Mouse (Mus musculus) limb, embryonic 10.5 days (tissue): ENCODE data around the gene Exoc3l2. TPM values are rescaled to one million over a fixed set of nuclear protein-coding genes. Genes with fewer than 3 reads are reported as not detected.
A peak's percentile ranks its signal among the peaks of the same experiment; 100 is the strongest.

Experiments
- DNase-seq: peaks from one replicate; pipeline ENCODE4 v3.0.0-alpha.2; 2017; ENCODE audit warnings: low spot score
- H3K27ac ChIP-seq: fragments of 300-500 bp; sonication (generic); 2 replicates; pipeline ENCODE4 v1.5.1; 2016; ENCODE audit warnings: mild to moderate bottlenecking
- H3K27me3 ChIP-seq: fragments of 300-500 bp; sonication (generic); 2 replicates; pipeline ENCODE4 v1.6.1; 2016; ENCODE audit warnings: low read depth, mild to moderate bottlenecking; ENCODE audit not compliant: poor library complexity, severe bottlenecking
- H3K36me3 ChIP-seq: fragments of 300-500 bp; sonication (generic); 2 replicates; pipeline ENCODE4 v1.6.1; 2016; ENCODE audit warnings: mild to moderate bottlenecking, moderate library complexity
- H3K4me1 ChIP-seq: fragments of 300-500 bp; sonication (generic); 2 replicates; pipeline ENCODE4 v1.6.1; 2016
- H3K4me3 ChIP-seq: fragments of 300-500 bp; sonication (generic); 2 replicates; pipeline ENCODE4 v1.5.1; 2016; ENCODE audit warnings: mild to moderate bottlenecking, moderate library complexity
- H3K9me3 ChIP-seq: fragments of 300-500 bp; sonication (generic); replicated peaks from 2 replicates; pipeline ENCODE4 v1.6.1; 2016; ENCODE audit warnings: mild to moderate bottlenecking
- WGBS: fragments of 180-500 bp; shearing (Covaris S2); methylation state at CpG from one replicate; pipeline ENCODE4 v1.1.7; 2016; 5-methylcytosine and 5-hydroxymethylcytosine counted together
- polyA plus RNA-seq: library from polyadenylated mRNA; unstranded; fragments of >200 nt; fragmentation: Nextera tagmentation; extraction: Ambion mirVana; gene quantifications from 2 replicates; pipeline ENCODE4 v1.2.1, GENCODE M21; 2016

Exoc3l2 gene
- polyA plus RNA-seq, 1 experiment from 2014 or later: 1.2 TPM

GRCm38 (mm10) chr7:19477084-19477483 is 14.0 kb downstream of the Exoc3l2 start:
- DNase-seq: no peak
- H3K36me3 ChIP-seq: 0 out of 2 replicates have a peak, but pooled peaks cover 2% of the 10 kb centered on the region
- H3K27ac ChIP-seq: no peak overlapping the region
- H3K9me3 ChIP-seq: no peaks in the 10 kb centered on the region
- peaks cover 21% of the 10 kb centered on the region for H3K4me1 ChIP-seq
- 84% methylated on average over 2 of the region's 2 CpGs for WGBS
- peaks cover 60% of the 10 kb centered on the region for H3K27me3 ChIP-seq
- no peak overlapping the region for H3K4me3 ChIP-seq

- H3K4me1 ChIP-seq: peaks cover 19% of the 10 kb centered on the region
- peaks cover 53% of the 10 kb centered on the region for H3K27me3 ChIP-seq
- H3K27ac ChIP-seq: no peak overlapping the region
- WGBS: 24% methylated on average over 14 of the region's 14 CpGs
- H3K36me3 ChIP-seq: 0 out of 2 replicates have a peak, but pooled peaks cover 2% of the 10 kb centered on the region
- no peak overlapping the region for H3K4me3 ChIP-seq
- no peak for DNase-seq
- no peaks in the 10 kb centered on the region for H3K9me3 ChIP-seq
Measured at GRCm38 (mm10) chr7:19477624-19478384, 14.7 kb downstream of the Exoc3l2 start.

GRCm38 (mm10) chr7:19483281-19483680 is 20.1 kb downstream of the Exoc3l2 start:
- H3K4me3 ChIP-seq: no peak overlapping the region
- no peak for DNase-seq
- peaks cover under 1% of the 10 kb centered on the region; the same call in 1 of the 2 replicates for H3K4me1 ChIP-seq
- no peak overlapping the region for H3K27ac ChIP-seq
- 85% methylated on average over 8 of the region's 8 CpGs for WGBS
- H3K9me3 ChIP-seq: no peaks in the 10 kb centered on the region
- no peaks in the 10 kb centered on the region for H3K36me3 ChIP-seq
- H3K27me3 ChIP-seq: peaks cover 18% of the 10 kb centered on the region

- no peak for DNase-seq
- Histone ChIP-seq H3K4me1 (peaks cover 6% of the 10 kb centered on the region), H3K36me3 (no peaks in the 10 kb centered on the region), H3K27ac (no peak overlapping the region), H3K4me3 (no peak overlapping the region), H3K9me3 (no peaks in the 10 kb centered on the region), H3K27me3 (peaks cover 39% of the 10 kb centered on the region)
- WGBS: 94% methylated on average over 1 of the region's 1 CpGs
Measured at GRCm38 (mm10) chr7:19485488-19485887, 22.4 kb downstream of the Exoc3l2 start.

GRCm38 (mm10) chr7:19486549-19486948 is 23.4 kb downstream of the Exoc3l2 start:
- H3K4me1 ChIP-seq: peaks cover 9% of the 10 kb centered on the region
- H3K27ac ChIP-seq: no peak overlapping the region
- no peaks in the 10 kb centered on the region for H3K36me3 ChIP-seq
- WGBS: 88% methylated on average over 7 of the region's 7 CpGs
- no peak for DNase-seq
- H3K9me3 ChIP-seq: no peaks in the 10 kb centered on the region
- H3K27me3 ChIP-seq: peaks cover 49% of the 10 kb centered on the region
- H3K4me3 ChIP-seq: no peak overlapping the region

GRCm38 (mm10) chr7:19489525-19489924 is 26.4 kb downstream of the Exoc3l2 start:
- Histone ChIP-seq H3K36me3 (no peaks in the 10 kb centered on the region), H3K9me3 (no peaks in the 10 kb centered on the region), H3K4me1 (peaks cover 15% of the 10 kb centered on the region), H3K27me3 (peaks cover 67% of the 10 kb centered on the region), H3K4me3 (peak overlapping the region; percentile 44), H3K27ac (no peak overlapping the region)
- DNase-seq: peak; percentile 54
- 7% methylated on average over 31 of the region's 31 CpGs for WGBS

- DNase-seq: peak; percentile 69
- Histone ChIP-seq H3K27ac (peak overlapping the region; percentile 72), H3K4me1 (peaks cover 27% of the 10 kb centered on the region), H3K9me3 (no peaks in the 10 kb centered on the region), H3K36me3 (no peaks in the 10 kb centered on the region), H3K27me3 (peaks cover 64% of the 10 kb centered on the region), H3K4me3 (peak overlapping the region; percentile 46)
- 3% methylated on average over 26 of the region's 26 CpGs for WGBS
Measured at GRCm38 (mm10) chr7:19491731-19492130, 28.6 kb downstream of the Exoc3l2 start.

GRCm38 (mm10) chr7:19494751-19495474 is 31.8 kb downstream of the Exoc3l2 start:
- Histone ChIP-seq H3K9me3 (no peaks in the 10 kb centered on the region), H3K36me3 (no peaks in the 10 kb centered on the region), H3K4me1 (peaks cover 28% of the 10 kb centered on the region), H3K27me3 (peaks cover 34% of the 10 kb centered on the region), H3K27ac (no peak overlapping the region), H3K4me3 (no peak overlapping the region)
- no peak for DNase-seq
- WGBS: 89% methylated on average over 25 of the region's 25 CpGs

- no peaks in the 10 kb centered on the region for H3K36me3 ChIP-seq
- peaks cover 27% of the 10 kb centered on the region for H3K27me3 ChIP-seq
- H3K27ac ChIP-seq: no peak overlapping the region
- no peaks in the 10 kb centered on the region for H3K9me3 ChIP-seq
- no peak for DNase-seq
- no peak overlapping the region for H3K4me3 ChIP-seq
- WGBS: 63% methylated on average over 20 of the region's 20 CpGs
- H3K4me1 ChIP-seq: peaks cover 32% of the 10 kb centered on the region
Measured at GRCm38 (mm10) chr7:19495521-19496213, 32.5 kb downstream of the Exoc3l2 start.

- Histone ChIP-seq H3K36me3 (no peaks in the 10 kb centered on the region), H3K4me3 (no peak overlapping the region), H3K27ac (no peak overlapping the region), H3K4me1 (peaks cover 33% of the 10 kb centered on the region), H3K27me3 (peaks cover 21% of the 10 kb centered on the region), H3K9me3 (no peaks in the 10 kb centered on the region)
- WGBS: 76% methylated on average over 5 of the region's 5 CpGs
- DNase-seq: no peak
Measured at GRCm38 (mm10) chr7:19496214-19496555, 33.1 kb downstream of the Exoc3l2 start.

- DNase-seq: no peak
- Histone ChIP-seq H3K9me3 (no peaks in the 10 kb centered on the region), H3K4me1 (peaks cover 23% of the 10 kb centered on the region), H3K27ac (no peak overlapping the region), H3K36me3 (no peaks in the 10 kb centered on the region), H3K27me3 (peaks cover 1% of the 10 kb centered on the region; the same call in 1 of the 2 replicates), H3K4me3 (no peak overlapping the region)
- 76% methylated on average over 4 of the region's 4 CpGs for WGBS
Measured at GRCm38 (mm10) chr7:19498326-19498725, 35.2 kb downstream of the Exoc3l2 start.

- DNase-seq: no peak
- no peak overlapping the region for H3K27ac ChIP-seq
- H3K4me1 ChIP-seq: peaks cover 15% of the 10 kb centered on the region
- 75% methylated on average over 12 of the region's 12 CpGs for WGBS
- H3K9me3 ChIP-seq: no peaks in the 10 kb centered on the region
- no peaks in the 10 kb centered on the region for H3K27me3 ChIP-seq
- H3K36me3 ChIP-seq: no peaks in the 10 kb centered on the region
- no peak overlapping the region for H3K4me3 ChIP-seq
Measured at GRCm38 (mm10) chr7:19500420-19501363, 37.6 kb downstream of the Exoc3l2 start.
